Mouse (Mus musculus) thymus, adult 2 months (tissue): ENCODE measurements around the gene Zc3h12c.

ENCODE experiments used
- CTCF ChIP-seq: fragments of 200-500 bp; IDR thresholded peaks from 2 replicates; pipeline ENCODE4 v1.5.1; 2012; ENCODE audit warnings: mild to moderate bottlenecking, control low read depth, low read length, moderate library complexity, borderline replicate concordance; ENCODE audit not compliant: control insufficient read depth, poor library complexity, insufficient read depth; ENCODE audit errors: extremely low read depth
- POLR2A ChIP-seq: fragments of 200-500 bp; IDR thresholded peaks from 2 replicates; pipeline ENCODE4 v1.6.1; 2012; ENCODE audit warnings: mild to moderate bottlenecking, low read length, control low read depth, moderate library complexity; ENCODE audit not compliant: control insufficient read depth, poor library complexity, insufficient read depth; ENCODE audit errors: extremely low read depth

- TF ChIP-seq CTCF (no peak), POLR2A (no peak)
Observed at GRCm38 (mm10) chr9:52130348-52130747, 38.0 kb downstream of the Zc3h12c start.
